Mouse (Mus musculus) mouse embryonic stem cell (cell line): Measurements from ENCODE around the gene Cdk14.

ENCODE experiments used
- in situ Hi-C, 2 experiments: fragments of 300-500 bp; cut with MboI; formaldehyde crosslinking; loops; 1 replicate in 1 of 2; 3 replicates in 1 of 2; pipeline ENCODE4 v1.14.3; 2019 to 2020; ENCODE audit warnings: low sequenced_read_pairs in 2 of 2, low pct_unique_long_range_greater_than_20kb in 1 of 2, mixed read lengths in 1 of 2; ENCODE audit not compliant: unreplicated experiment in 1 of 2

Cdk14 gene

DNA sequence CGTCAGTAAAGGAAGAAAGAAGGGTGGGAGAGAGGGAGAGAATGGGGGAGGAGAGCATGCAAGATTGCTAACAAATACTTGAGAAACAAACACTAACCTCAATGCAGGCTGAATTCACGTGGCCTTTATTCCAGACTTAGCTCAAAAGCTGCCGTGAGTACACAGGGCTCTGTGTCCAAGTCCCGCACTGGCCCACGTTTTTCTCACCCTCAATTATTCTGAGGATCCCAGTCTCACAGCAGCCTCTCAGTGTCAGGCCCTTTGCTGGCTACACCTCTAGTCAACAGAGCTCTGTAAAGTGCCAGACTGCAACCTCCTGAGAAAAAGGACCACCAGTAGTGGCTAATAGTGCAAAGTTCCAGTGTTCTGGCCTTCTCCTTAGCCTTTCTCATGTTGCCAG is 429.9 kb downstream of the Cdk14 start:
- in situ Hi-C loops, result no loop called here

DNA sequence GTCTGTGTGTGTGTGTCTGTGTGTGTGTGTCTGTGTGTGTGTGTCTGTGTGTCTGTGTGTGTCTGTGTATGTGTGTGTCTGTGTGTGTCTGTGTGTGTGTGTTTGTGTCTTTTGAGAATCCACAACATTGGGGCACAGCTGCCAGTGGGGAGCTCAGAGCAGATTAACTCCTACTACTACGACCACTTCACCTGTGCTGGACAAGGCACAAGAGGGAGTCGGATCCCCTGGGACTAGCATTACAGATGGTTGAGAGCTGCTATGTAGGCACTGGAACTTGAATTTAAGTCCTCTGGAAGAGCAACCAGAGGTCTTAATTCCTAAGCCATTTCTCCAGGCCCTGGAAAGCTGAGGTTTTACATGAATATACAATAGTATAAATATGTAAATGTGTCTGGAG is 433.9 kb downstream of the Cdk14 start:
- in situ Hi-C loops, result no loop called here

DNA sequence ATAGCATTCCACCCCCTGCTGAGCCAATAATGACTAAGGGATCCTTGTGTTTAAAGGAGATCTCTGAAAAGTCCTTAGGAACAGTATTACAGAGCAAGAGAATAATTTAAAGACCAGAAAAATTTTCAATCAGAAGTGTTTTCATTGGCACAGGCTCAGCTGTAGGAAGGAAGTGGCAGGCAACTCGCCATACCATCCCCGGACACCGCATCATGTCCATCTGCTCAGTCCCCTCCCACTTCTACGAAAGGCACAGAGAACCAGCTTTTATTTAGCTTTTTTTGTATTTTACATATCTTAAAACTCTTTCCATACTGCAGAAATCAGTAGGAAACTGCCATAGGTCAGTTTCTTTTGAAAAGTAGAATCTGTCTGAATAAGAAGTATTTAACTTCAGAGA is 440.6 kb downstream of the Cdk14 start:
- in situ Hi-C loops, result no loop called here

DNA sequence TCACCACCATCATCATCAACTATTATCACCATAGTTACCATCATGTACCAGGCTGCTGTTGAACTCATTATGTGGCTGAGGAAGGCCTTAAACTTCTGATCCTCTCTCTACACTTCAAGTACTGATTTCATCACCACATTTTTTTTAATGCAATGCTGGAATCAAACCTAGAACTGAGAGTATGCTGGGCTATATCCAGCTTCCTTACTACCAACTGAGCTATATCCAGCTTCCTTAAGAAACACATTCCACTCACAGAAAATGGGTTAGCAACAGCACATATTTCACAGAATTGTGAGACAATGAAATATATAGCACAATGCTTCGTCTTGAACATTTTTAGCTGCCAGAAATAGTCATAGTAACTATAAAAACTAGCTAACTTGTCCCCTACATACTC is 446.7 kb downstream of the Cdk14 start:
- in situ Hi-C loops, result loop anchor here in 1 of 2 experiments (25.0 kb wide), 1 partner anchor 389 kb away; no protein-coding TSS in a partner anchor

DNA sequence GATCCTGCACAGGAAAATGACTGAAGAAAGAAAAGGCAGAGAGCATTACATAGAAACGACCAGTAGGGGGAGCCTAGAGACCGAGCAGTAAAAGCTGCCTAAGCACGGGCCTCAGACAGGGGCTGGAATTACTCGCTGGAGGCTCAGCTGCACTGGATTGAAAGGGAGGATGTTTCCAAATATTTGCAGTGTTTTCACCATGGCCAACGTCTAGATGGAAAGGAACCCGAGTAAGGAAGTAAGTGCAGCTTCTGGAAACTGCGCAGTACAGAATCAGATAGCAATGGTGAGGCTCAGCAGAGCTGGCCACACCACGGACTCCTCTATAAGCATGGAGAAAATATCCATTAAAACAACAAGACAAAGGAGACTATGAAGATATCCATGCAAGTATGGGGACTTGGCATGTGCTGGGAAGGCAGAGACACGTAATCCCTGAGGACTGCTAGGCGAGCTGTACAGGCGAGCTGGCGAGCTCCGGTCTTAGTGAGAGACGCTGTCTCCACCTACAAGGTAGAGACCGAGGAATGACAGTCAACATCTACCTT is 458.0 kb downstream of the Cdk14 start:
- in situ Hi-C loops, result loop anchor here in 1 of 2 experiments (10.0 to 25.0 kb wide), 2 partner anchors 400 to 523 kb away; no protein-coding TSS in a partner anchor

DNA sequence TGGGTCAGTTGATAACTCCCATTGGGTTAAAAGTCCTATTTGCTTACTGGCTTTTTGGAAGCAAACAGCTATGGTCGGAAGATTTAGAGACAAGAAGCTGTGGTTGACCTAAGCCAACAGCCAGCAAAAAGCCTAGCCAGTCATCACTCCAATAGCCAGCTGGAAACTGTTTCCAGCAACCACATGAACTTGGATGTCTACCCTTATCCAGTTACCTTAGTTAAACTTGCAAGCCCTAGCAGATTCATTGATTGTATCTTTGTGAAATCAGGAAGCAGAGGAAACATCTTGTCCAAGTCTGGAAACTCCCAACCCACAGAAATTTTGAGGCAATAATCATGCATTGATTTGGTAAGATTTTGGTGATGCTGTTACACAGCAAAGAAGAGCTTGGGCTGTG is 458.5 kb downstream of the Cdk14 start:
- in situ Hi-C loops, result loop anchor here in 1 of 2 experiments (10.0 to 25.0 kb wide), 2 partner anchors 401 to 523 kb away; no protein-coding TSS in a partner anchor

GRCm38 (mm10) chr5:4959446-4959845 is 460.7 kb downstream of the Cdk14 start:
- in situ Hi-C loops, result loop anchor here in 1 of 2 experiments (25.0 kb wide), 1 partner anchor 403 kb away; no protein-coding TSS in a partner anchor

DNA sequence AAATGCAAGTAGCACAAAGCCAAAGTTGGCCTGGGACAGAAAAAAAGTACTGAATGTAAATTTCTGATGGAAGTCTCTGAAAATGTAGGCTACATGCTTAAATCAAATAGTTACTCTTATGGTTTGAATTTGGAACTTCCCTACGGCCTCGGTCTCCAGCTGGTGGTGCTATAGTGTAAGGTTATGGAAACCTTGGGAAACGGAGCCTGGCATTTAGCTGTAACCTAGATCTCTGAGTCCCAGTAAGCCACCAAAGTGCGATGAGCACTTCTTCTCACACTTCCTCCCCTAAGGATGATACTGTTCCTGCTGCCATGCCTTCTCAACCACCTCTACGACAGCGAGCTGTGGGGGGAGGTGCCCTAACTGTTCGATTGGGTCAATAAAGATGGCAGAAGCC is 464.1 kb downstream of the Cdk14 start:
- in situ Hi-C loops, result loop anchor here in 1 of 2 experiments (25.0 kb wide), 1 partner anchor 406 kb away; no protein-coding TSS in a partner anchor

DNA sequence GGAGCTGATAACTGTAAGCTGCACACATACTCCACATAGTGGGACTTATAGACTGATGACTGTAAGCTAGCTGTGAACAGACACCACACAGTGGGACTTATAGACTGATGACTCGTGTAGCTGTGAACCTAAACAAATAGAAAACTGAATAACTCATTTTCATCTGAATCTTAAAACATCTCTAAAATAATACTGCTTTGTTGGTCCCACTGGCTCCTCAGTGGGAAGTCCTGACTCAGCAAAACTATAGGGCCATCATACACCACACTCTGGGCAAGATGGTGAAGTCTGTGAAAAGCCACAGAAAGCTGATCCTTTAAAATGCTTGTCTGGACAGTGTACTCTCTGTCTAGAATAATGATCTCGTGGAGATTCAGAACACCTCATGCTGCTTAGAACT is 464.7 kb downstream of the Cdk14 start:
- in situ Hi-C loops, result loop anchor here in 1 of 2 experiments (25.0 kb wide), 1 partner anchor 407 kb away; no protein-coding TSS in a partner anchor

GRCm38 (mm10) chr5:4949433-4949832 is 470.7 kb downstream of the Cdk14 start:
- in situ Hi-C loops, result no loop called here

DNA sequence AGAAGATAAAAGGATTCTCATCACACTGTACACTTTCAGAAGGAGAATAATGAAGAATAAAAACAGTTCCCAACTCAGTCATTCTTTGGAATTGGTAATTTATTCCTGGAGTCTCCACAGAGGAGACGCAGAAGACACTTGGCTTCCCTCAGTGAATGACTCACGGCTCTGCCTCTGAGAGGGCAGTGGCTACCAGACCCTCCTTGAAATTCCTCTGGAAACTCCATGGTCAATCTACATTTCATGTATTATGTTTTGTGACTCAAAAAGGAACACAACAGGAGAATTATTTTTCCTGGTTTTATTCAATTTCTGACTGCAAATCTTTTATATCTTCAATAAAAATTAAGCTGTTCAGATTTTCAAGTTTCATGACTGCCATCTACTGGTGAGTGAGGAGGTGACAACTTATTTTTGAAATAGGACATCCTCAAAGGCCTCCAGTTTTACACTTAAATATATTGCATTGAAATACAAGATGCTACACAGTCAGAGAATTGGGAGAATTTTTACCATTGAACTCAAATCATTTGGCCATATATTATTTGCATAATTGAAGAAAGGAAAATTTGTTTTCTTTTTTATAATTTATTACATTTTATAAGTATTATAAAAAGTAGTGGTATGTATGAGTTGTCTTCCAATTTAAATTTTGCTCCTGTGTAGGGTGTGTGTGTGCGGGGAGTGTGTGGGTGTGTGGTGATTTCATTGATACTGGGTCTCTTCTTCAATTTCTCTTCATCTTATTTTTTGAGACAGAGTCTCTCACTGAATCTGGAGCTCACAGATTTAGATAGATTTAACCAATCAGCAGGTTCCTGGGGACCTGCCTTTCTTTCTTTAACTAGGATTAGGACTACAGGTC is 471.8 kb downstream of the Cdk14 start:
- in situ Hi-C loops, result no loop called here

DNA sequence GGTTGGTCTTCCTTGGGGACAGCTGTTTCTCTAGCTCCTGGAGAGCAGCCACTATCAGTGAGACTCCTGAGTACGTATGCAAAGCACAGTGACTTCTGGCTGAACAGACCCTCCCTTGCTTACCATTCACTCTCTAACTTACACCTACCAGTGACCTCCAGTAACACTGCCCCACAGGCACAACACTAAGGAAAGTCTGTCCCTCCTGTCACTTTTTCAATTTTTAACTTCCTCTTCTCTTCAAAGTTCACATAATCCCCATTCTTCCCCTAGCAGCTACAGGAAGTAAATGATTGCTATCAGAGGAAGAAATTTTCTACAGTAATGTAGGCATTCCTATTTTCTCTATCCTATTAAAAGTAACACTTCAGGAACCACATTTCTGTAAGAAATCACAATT is 485.0 kb downstream of the Cdk14 start:
- in situ Hi-C loops, result no loop called here

DNA sequence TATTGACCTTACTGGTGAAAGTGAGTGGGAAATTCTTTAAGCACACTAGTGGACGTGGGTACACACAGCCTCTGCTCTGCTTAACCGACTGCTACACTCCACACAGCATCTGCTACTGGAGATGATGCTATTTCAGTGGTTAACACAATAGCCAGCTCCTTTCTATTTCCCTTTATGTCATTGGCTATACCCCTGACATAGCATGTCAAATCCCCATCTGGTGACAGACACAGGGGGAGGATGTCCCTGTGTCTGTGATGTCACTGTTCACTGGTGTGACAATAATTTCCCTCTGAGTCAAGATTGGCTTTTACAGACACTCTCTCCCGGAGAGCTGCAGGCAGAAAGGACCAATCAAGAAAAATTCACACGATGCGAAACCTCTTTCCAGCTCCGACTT is 485.6 kb downstream of the Cdk14 start:
- in situ Hi-C loops, result no loop called here

DNA sequence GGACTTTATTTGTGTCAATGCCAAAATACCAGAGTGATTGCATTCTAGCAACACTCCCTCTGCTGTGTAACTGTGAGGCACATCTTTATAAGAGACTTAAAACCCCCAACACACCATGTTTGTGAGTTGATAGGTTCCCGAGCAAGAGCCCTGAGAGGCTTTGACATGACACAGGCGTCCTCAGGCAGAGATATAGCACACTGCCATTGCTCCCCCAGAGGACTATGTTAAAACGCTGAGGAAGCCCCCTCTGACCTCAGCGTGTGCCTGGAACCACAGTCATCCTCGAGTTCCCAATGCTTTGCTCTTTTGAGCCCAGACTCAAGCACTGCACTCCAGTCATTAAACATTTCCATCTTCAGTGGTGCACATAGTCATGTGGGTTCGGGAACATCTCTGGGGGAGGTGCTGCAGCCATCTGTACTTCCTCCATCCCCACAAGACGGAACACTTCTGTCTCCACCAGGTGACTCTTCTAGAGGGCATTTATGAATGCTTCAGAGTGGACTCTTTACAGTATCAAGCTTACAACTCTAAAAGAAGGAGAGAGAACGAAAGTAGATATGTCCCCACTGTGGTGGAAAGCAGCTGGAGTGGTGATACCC is 488.5 kb downstream of the Cdk14 start:
- in situ Hi-C loops, result no loop called here

DNA sequence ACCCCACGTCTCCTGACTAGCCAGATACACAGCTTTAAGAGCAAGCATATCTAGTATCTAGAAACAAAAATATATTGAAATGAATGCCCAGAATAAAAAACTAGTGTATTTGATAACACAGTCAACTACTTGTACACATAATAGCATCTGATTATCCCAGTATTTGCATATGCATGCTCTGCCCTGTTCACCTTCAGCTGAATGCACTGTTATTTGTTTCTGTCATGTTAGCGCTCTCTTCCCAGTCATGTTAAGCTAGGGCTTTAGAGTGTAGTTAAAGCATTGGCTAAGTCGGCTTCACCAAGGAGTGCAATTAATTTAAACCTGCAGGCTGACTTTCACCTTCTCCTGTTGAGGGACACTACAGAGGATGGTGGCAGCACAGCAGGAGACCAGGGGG is 490.5 kb downstream of the Cdk14 start:
- in situ Hi-C loops, result no loop called here

DNA sequence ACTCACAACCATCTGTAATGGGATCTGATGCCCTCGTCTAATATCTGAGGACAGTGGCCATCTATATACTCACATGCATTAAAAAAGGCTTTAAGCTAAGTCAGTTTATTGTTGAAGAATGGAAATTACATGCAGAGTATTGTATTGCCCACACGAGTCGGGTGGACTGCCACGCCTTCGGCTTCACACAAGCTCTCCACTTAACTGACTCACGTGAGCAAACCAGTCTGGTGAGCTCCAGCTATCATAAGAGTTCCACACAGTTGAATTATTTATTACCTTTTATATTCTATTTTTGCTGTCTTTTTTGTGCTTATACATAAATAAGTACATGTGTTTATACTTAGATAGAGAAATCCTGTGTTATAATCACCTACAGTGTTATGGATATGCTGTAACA is 495.2 kb downstream of the Cdk14 start:
- in situ Hi-C loops, result loop anchor here in 1 of 2 experiments (25.0 kb wide), 1 partner anchor 663 kb away; no protein-coding TSS in a partner anchor

- in situ Hi-C loops, result loop anchor here in 1 of 2 experiments (25.0 kb wide), 1 partner anchor 656 kb away; no protein-coding TSS in a partner anchor
Measured at GRCm38 (mm10) chr5:4918376-4918775, 501.7 kb downstream of the Cdk14 start.

DNA sequence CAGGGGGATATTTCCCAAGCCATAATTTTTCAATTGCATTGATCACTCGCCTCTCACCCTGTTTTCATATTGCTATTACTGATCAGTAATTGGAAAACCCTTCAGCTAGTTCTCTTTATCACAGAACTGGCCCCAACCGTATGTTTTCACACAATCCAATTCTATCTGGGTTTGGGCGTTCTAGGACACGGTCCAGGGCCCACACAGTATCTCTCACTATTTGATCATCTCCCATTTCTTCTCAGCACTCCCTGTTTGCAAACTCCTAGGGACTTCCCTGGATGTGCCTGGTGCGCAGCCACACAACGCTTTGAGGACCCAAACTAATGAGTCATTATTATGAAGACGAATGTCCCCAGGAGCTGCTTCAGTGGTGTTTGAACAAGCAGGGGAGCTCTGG is 502.4 kb downstream of the Cdk14 start:
- in situ Hi-C loops, result loop anchor here in 1 of 2 experiments (25.0 kb wide), 1 partner anchor 655 kb away; no protein-coding TSS in a partner anchor

DNA sequence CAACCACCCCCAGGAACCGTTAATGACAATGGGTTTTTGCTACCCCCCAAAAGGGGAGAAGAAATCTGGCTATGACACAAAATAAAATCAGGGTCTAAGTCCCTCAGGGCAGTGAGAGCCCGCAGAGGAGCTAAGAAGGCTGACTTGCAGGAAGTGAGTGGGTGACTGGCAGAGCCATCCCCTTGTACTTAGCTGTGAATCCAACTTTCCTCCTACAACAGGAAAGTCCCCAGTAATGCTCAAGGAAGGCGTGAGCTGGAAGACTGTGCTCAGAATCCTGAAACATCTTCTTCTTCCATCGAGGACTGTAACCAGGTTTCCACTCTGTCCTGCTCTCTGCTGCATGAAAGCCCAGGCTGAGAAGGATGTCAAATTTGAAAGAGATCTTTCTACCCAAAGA is 502.8 kb downstream of the Cdk14 start:
- in situ Hi-C loops, result loop anchor here in 1 of 2 experiments (25.0 kb wide), 1 partner anchor 655 kb away; no protein-coding TSS in a partner anchor
